Mouse (Mus musculus) gastrocnemius, postnatal 25 days (tissue): ENCODE results near the gene Phb. TPM values are rescaled to one million over a fixed set of nuclear protein-coding genes. Genes with fewer than 3 reads are reported as not detected.
"Not testable (repeated sequence)": the region's sequence is repeated elsewhere in the genome, so short reads cannot be mapped to it uniquely, and the experiment has no call there.

Experiments used
- DNase-seq: peaks from one replicate; pipeline ENCODE4 v3.0.0; 2022
- total RNA-seq, 2 experiments: library from RNA; stranded (reverse); gene quantifications; 1 replicate in 1 of 2; 2 replicates in 1 of 2; pipeline ENCODE4 v1.2.3; 2021

Gene Phb
- total RNA-seq, 2 experiments from 2014 or later = 179 to 189 TPM

DNA sequence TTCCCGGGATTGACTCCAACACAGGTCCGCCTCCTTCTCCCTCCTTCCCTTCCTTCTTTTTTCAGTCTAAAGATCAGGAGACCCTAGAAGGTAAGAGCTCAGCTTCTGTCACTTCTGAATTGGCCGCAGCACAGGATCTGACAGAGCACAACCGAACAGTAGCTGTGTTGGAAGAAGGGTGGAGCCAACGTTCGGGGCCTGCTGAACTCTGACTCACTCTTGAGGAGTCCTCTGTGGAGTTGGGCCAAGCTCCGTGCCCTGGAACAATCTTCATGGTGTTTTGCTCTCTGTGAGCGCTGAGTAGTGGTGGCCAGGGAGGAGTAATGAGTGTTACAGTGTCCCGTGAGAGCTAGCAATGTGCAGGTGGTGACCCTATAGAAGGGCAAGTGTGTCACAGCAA, 15.8 kb upstream of the Phb start:
- DNase-seq = peak; percentile 50

DNA sequence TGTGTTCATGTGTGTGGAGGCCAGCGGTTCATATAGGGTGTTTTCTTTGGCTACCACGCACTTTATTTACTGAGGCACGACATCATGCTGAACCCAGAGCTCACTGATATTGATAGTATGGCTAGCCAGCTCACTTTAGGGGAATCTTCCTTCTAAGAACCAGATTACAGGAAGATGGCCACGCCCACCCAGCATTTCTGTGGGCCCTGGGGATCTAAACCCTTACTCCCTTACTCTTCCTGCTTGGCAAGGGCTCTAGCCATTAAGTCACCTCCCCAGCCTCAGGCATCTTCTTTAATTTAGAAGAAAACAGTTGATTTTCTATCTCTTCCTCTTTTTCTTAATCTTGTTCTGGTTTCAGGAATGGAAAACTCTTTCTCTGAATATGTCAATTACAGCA, 9.3 kb upstream of the Phb start:
- no peak for DNase-seq

DNA sequence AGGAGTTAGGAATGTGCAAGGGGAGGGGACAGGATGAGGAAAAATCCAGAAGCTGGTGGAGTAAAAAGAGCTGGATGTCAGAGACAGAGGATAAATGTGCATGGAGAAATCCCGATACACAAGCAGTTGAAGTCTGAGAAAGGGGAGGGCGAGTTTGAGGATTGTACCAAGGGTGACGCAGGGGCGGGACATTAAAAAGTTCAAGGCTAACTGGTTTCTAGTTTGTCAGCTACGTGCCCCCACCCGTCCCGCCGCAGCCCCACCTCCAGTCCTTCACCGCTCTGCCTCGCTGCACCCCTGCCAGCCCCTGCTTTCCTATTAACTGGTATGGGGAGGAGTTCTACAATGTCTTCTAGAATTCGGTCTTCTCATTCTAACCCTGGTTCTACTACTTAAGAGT, 420 bp downstream of the Phb start:
- DNase-seq = no peak

DNA sequence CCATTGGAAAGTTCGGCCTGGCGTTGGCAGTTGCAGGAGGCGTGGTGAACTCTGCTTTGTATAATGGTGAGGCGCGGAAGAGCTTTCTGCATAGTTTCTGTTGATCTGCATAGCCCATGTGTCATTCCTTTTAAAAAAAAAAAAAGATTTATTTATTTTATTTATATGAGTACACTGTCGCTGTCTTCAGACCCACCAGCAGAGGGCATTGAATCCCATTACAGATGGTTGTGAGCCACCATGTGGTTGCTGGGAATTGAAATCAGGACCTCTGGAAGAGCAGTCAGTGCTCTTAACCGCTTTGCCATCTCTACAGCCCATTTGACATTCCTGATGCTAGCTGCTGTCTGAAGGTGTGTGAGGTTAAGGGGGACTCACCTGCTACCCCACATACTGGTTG, 1.3 kb downstream of the Phb start:
- DNase-seq = not testable (repeated sequence)

DNA sequence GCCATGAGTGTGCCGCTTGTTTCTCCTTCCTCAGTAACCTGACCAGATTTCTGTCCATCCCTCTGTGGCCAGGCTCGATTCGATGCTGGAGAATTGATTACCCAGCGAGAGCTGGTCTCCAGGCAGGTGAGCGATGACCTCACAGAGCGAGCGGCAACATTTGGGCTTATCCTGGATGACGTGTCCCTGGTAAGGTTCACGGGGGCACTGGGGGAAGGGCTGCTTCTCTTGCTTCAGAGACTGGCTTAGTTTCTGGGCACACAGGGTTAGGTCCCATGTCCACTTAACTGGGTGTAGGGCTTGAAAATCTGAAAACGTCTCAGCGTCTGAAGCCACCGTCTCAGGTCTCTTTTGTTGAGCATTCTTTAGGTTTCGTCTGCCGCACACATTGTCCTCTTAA, 8.7 kb downstream of the Phb start:
- DNase-seq = no peak

DNA sequence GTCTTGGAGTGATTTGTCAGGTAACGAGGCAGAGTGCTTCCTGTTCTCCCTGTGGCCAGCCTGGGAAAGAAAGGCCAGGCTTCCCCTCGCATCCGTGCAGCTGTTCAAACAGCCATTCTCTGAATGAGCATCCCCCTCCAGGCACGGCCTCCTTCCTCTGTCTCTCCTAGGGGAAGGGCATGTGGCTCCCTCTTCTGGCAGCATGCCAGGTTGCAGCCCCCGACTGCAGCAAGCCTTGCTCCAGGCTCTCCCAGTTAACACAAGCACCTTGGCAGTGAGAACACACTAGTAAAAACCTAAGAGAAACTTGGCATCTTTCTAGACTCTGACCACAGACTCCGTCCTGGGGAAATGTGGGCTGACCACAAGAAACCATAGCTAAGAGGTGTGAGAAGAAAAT, 9.6 kb downstream of the Phb start:
- peak; percentile 22 for DNase-seq

DNA sequence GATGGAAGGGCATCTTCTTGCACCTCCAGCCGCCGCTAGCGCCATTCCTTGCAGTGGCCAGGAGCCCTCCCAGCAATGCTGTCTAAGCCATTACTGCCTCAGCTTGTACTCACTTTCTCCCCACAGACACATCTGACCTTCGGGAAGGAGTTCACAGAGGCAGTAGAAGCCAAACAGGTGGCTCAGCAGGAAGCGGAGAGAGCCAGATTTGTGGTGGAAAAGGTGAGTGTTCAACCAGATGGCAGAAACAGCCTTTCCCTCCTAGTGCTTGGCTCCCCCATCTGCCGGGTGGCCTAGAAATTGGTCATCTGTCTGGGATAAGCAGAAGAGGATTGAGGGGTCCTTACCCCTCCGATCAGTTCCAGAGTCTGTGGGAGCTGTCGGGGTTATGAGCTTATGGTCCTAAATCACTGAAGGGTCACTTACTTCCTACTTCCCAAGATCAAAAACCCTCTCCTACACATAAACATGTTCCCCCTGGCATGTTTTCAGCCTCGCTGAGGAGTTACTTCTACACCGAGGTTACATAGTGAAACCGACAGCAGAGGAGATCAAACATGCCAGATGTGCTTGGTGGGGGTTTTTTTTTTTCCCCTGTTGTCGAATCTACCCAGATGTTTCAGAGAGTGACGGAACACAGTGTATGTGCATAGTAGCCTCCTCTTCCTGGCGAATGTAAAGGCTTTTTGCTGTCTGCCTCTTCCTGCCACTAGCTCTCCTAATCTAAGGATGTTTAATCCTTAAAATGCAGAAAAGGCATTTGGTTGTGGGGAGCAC, 11.4 kb downstream of the Phb start:
- no peak for DNase-seq

DNA sequence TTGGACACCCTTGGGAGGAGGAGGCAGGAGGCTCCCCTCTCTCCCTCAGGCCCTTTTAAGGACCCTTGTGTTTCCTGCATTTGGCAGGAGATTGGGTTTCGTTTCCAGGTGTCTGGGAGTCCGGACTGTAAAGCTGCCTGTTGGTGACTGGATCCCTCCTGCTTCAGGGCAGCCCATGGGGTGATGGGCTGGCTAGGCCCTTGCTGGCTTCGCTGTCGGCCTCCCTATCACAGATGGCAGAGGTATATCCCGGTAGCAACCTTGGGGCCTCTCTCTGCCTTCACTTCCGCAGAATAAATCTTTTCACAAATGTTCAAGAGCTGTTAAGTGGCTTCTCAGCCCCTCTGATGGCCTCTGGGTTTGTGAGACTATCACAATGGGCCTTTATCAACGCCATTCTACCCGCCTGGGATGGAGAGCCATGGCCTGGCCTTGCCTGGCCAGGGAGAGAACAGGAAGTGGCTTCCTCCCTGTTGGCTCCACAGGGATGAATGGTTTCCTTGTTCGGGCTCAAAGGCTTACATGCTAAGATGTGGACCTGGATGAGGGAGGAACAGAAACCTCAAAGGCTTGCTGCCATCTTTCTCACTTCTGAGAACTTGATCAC, 15.3 kb downstream of the Phb start:
- no peak for DNase-seq

DNA sequence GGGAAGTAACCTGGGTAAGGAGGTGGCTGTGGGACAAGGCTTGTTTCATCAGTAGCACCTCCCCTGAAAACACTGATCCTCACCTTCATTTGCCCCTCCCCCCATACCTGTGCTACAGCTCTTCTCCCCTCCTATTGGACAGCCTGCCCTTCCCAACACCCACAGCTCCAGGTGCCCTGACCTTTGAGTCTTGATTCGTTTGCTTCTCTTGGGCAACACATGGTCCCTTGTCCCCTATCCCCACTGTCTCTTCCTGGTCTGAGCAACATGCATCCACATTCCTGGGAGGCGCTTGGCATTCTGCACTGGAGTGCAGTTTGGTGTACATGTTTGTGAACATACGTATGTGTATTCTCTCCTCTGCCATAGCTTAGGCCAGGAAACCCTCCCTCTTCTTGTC, 16.2 kb downstream of the Phb start:
- no peak for DNase-seq

DNA sequence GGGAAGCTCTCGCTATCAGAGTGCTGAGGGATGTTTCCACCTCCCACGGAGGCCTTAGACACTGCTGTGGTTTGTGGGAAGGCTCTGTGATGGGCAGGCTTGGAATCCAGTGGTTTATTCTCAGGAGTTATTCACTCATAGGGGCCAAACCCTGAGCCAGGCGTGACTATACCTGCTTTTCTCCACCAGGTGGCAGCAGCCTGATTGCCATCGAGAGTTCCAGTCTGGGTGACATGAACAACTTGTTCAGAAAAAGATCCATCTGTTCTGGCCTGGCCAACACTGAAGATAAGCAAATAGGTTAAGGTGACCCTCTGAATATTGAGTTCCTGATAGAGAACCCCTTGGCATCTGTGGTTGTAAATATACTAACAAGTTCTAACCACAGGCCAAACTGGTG, 19.3 kb downstream of the Phb start:
- peak; percentile 60 for DNase-seq

DNA sequence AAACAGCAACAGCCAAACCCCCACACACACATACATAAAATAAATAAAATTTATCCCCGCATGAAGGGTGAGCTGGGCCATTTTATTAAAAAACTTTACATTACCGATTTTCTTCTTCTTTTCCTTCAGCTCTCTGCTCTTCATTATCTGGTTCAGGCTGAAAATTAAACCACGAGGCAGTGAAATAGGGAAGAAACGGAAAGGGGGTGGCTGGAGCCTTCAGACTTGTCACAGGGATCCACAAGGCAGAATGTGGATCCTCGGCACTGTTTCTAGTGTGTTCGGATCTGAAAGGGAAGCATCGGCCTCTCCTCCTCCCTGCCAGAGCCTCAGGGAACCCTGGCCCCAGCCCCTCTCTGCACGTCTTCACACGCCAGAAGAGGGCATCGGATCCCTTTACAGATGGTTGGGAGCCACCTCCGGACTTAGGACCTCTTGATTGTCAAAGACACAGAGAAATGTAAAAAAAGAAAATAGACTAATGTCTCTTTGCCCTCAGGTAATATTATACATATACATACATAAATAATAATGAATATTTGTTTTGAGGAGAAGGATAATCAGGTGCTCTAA, 20.4 kb downstream of the Phb start:
- DNase-seq = no peak

DNA sequence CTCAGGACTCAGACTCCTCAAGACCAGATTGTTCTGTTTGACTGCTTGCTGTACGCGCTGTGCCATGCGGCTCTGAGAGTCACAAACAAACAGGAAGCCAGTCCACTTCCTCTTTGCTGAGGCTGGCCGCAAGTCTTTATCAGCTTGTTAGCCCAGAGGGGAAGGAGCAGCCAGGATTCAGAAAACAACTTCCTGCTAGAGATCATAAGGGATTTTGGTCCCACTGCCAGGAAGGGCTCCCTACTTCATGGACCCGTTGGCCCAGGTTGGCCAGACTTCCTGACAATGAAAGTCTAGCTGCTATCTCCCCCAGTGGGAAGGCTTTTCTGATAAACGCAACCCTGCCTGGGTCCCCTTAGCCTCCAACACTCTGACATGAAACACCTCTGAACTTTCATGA, 21.8 kb downstream of the Phb start:
- DNase-seq = peak; percentile 38

DNA sequence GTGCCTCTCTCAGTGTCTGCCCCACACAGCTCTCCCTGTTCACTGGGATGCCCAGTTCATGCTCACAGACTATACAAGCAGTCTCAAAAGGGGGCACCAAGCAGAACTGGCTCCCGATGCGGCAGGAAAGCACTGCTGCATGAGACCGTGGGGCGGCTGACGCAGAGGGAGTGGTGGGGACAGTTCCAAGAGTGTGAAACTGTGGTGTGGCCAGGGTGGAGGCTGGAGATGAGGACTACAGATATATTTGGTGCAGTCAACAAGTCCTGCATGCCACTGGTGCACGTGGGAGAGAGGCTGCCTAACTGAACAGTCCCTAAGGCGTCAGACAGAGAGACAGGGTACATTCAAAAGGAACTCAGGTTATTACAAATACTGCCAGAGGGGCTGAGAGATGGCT, 22.2 kb downstream of the Phb start:
- DNase-seq = no peak

DNA sequence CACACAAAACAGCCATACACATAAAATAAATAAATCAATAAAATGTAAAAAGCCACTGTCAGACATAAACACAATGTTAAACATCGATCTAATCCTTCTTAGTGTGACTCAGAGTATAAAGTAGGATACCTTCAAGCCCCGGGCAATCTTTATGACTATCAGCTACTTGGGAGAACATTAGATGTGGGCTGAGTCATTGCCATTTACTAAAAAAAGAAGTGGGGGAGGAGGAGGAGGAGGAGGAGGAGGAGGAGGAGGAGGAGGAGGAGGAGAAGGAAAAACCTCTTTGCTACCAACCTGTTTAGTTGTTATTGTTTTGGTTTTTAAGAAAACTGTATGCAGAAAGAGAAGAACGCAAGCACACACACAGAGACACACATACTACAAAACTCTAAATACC, 22.8 kb downstream of the Phb start:
- no peak for DNase-seq

DNA sequence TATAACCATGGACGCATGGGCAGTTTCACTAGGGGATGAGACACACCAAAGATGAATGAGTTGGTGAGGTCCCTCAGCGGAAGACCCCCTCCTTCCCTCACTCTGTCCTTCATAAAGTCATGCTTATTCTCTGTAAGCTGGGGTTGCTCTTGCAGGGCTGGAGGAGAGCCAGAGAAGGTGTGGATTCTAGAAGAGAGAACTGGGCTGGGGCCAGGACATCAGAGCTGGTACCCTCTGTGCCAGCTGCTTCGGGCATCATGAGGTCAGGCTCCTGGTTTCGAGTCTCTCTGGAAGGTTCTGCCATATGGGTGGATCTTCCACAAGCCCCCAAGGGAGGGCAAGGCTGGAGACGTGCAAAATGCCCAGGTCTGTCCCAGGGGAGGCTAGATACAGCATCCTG, 31.8 kb downstream of the Phb start:
- no peak for DNase-seq

DNA sequence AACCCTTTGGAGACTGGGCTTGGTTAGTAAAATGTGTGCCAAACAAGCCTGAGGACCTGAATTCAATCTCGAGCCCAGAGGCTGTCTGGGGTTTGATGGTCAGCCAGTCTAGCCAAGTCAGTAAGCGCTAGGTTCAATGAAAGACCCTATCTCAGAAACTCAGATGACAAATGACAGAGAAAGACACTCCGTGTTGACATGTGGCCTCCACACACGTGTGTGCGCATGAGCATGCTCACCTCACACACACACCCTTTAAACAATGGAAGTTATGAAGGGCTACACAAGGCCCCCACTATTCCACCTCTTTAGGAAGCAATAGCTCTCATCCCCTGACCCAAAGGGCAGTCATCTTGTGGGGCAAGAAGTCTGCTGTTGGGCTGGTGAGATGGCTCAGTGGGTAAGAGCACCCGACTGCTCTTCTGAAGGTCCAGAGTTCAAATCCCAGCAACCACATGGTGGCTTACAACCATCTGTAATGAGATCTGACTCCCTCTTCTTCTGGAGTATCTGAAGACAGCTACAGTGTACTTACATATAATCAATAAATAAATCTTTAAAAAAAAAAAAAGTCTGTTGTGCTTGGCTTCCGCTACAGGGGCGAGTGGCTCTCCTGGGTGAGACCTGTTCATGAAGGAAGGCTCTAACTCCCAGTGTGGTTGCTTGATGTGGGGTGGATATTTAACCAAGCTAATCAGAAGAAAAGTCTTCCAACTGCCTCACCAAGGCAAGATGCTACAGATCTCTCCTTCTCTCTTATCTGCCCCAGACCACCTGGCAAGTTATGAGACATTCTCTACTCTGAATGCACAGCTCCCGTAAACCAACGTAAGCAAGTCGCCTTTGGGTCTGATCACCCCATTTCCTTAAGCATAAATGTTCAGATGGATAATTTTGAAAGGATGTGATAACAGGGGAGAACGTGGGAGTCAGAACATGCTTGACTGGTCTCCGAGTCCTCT, 34.3 kb downstream of the Phb start:
- no peak for DNase-seq

DNA sequence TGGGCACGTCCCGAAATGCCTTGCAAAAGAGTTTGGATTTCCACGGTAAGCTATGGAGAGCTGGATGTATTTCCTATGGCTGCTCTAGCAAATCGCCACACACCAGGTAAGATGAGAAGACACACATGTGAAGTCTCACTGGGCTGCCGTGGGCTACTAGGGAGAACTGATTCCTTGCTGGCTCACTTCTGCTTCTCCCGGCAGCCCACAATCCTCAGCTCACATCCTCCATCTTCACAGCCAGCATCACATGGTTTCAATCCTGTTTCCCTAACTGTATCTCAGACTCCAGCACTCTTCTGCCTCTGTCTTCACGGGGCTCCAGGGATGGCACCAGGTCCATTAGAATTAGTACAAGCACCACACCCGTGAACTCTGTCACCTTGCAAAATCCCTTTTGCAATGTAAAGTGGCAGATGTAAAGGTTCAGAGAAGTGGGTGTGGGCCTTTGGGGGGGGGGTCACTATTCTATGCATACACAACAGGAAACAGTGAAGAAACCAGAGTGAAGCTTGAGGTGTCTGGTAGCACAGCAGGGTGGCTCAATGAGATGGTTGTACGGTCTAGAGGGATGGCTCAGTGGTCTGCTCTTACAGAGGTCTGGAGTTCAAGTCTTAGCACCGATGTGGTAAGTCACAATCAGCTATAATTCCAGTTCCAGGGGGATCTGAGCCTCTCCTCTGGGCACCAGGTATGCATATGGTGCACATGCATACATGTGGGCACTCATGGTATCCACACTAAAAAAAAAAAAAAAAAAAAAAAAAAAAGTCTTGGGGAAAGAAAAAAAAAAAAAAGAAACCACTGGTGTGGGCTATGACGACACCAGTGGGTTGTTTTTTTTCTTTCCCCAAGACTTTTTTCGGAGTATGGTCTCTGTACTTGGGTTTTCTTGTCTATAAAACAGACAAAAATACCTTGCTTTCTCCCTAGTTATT, 37.5 kb downstream of the Phb start:
- DNase-seq = no peak

DNA sequence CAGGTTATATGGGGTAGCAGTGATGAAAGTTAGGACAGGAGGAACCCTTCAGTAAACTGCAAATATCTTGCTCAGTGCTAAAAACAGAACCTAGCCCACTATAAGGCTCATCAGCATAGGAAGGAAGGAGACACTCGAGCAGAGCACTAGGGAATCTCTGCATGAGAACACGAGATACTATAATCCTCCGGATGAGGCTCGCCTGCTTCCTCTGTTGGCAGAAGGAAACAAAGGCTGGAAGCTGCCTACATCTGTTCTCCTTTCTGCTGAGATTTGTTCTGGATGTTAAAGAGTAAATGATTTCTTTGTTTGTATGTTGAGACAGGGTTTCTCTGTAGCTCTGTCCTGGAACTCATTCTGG, 38.2 kb downstream of the Phb start:
- no peak for DNase-seq

DNA sequence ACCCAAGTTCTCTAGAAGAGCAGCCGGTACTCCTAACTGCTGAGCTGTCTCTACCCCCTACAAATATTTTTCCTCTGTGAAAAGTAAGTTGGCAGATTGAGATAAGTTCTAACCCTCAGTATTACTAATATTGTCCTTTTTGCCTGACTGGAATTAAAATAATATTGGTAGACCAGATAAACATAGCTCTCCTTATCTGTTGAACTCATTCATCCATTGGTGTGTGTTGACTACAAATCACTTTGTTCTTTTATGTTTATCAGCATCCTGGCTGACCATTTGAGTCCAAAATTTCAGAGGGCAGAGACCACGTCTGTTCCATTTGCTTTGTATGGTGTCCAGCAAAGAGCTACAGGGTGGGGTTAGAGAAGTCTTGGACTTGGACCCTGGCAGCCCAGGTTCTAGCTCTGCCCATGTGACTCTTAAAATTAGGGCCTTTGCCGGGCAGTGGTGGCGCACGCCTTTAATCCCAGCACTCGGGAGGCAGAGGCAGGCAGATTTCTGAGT, 42.8 kb downstream of the Phb start:
- DNase-seq = no peak

DNA sequence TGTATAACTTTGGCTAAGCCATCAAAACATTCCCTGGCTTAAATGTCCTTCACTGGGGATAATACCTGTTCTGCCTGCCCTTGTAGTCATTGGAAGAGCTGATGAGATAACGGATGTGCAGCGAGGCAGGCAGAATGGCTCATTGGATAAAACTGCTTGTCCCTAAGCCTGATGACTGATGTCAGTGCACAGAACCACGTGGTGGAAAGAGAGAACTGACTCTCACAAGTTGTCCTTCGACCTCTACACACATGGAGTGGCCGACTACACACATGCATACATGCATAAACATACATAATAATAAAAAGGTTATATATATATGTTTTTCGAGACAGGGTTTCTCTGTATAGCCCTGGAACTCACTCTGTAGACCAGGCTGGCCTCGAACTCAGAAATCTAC, 43.7 kb downstream of the Phb start:
- DNase-seq = no peak

DNA sequence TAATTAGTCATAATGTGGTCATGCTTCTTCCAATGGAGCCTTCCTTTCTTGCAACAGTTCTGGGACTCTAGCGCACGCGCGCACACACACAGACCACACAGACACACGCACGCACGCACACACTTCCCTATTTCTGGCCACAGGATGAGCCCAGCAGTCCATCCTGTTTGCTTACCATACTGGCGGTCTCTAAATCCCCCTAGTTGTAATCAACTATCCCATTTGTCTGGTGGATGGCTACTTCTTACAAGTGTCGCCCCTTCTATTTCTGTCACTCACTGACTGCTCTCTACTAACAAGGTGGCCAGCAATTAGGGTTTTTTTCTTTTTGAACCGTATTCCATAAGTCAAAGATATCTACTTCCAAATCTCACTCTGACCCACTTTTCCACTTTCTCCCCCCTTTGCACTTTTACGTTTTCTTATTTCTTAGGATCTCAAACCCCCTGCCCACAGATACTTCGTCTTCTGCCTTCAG, 45.4 kb downstream of the Phb start:
- DNase-seq = no peak
